ENCODE assay signal across 9 mouse cellular contexts in the genomic region with DNA sequence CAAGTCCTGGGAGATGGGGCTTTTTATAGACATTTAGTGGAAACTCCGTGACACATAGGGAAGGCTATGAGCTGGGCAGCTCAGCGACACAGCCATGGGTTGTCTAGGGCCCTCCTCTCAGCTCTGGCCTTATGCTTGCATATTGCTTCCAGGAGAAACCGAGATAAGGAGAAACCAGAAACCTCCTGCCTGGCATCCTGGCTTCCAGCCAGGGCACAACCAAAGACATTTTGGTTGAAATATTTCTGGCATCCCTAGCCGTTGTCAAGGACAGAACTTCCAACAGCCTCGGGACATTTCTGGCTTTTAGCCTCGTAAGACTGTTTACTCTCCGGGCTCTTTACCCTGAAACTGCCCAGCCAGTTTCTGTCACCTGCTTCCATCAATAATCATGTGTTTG.
DNase-seq lines count a peak whose midpoint lies in the region; ATAC-seq and TF ChIP-seq lines count a peak whose summit lies in the region.
"Had no signal": no experiment of that assay in that cellular context is flagged by ENCODE, and none has a peak within 500 bp of the region (broad histone marks: within the 10 kb centered on the region; RNA-seq: fewer than 3 reads in every experiment).

No protein-coding gene starts in this region.

- H3K4me3 ChIP-seq in midbrain, postnatal 0 days (ENCODE audit: low read depth, low read length): no peak overlapping the region
- H3K4me3 ChIP-seq in midbrain, embryonic 14.5 days (replicated peaks; ENCODE audit: low read depth, low read length): no peak overlapping the region
- no peak overlapping the region for H3K4me3 ChIP-seq in stomach, embryonic 15.5 days (replicated peaks)
- no peak overlapping the region for H3K4me3 ChIP-seq in forebrain, embryonic 10.5 days
- H3K4me3 ChIP-seq: layer of hippocampus, adult 2 months had no signal

- no peak for TF ChIP-seq CTCF in midbrain, postnatal 0 days (IDR thresholded peaks at IDR 0.05)

- no peak for ATAC-seq in midbrain, postnatal 0 days (ENCODE audit: low FRiP score)
- no peak for ATAC-seq in midbrain, embryonic 14.5 days (ENCODE audit: low FRiP score, low TSS enrichment)
- no peak for ATAC-seq in stomach, embryonic 15.5 days (ENCODE audit: insufficient read depth, low FRiP score, low read depth)

- no peak overlapping the region for H3K27ac ChIP-seq in midbrain, postnatal 0 days (ENCODE audit: low read depth, low read length)
- H3K27ac ChIP-seq in midbrain, embryonic 14.5 days (replicated peaks; ENCODE audit: low read depth, low read length): no peak overlapping the region
- 0 out of 2 replicates have a peak overlapping the region, but pooled peaks have one; percentile 1 for H3K27ac ChIP-seq in stomach, embryonic 15.5 days
- H3K27ac ChIP-seq in forebrain, embryonic 10.5 days: no peak overlapping the region
- H3K27ac ChIP-seq: layer of hippocampus, adult 2 months had no signal

- no peak overlapping the region for H3K9ac ChIP-seq in midbrain, postnatal 0 days (replicated peaks; ENCODE audit: low read length, poor library complexity, severe bottlenecking)
- no peak overlapping the region for H3K9ac ChIP-seq in midbrain, embryonic 14.5 days (replicated peaks; ENCODE audit: low read length)
- no peak overlapping the region for H3K9ac ChIP-seq in stomach, embryonic 15.5 days

- H3K4me1 ChIP-seq in midbrain, postnatal 0 days (ENCODE audit: insufficient read depth, low read length): no peaks in the 10 kb centered on the region
- peaks cover 12% of the 10 kb centered on the region for H3K4me1 ChIP-seq in midbrain, embryonic 14.5 days (ENCODE audit: control insufficient read depth, insufficient read depth, low read length)
- H3K4me1 ChIP-seq in stomach, embryonic 15.5 days: peaks cover 15% of the 10 kb centered on the region
- H3K4me1 ChIP-seq in forebrain, embryonic 10.5 days: peaks cover 21% of the 10 kb centered on the region

- no peaks in the 10 kb centered on the region; the same call in 1 of the 2 replicates for H3K27me3 ChIP-seq in midbrain, postnatal 0 days (ENCODE audit: insufficient read depth, low read length)
- H3K27me3 ChIP-seq in midbrain, embryonic 14.5 days (ENCODE audit: control insufficient read depth, insufficient read depth, low read length): no peaks in the 10 kb centered on the region
- no peaks in the 10 kb centered on the region for H3K27me3 ChIP-seq in stomach, embryonic 15.5 days (replicated peaks)
- H3K27me3 ChIP-seq in forebrain, embryonic 10.5 days (ENCODE audit: poor library complexity, severe bottlenecking): no peaks in the 10 kb centered on the region

- peak; percentile 62 for DNase-seq in midbrain, postnatal 0 days (ENCODE audit: low spot score)
- no peak for DNase-seq in midbrain, embryonic 14.5 days
- DNase-seq in fat pad, adult 2 months (ENCODE audit: extremely low read depth, low read depth, low spot score): peak; percentile 36
- DNase-seq in kidney, adult 9 months: peak; percentile 49
- DNase-seq in thymus, postnatal 25 days: no peak
- DNase-seq in forebrain, embryonic 10.5 days (ENCODE audit: extremely low spot score, low spot score): no peak
- DNase-seq in right cerebral cortex, postnatal 36 days (ENCODE audit: low spot score in 2 of 2): no peak

- H3K4me2 ChIP-seq in midbrain, postnatal 0 days (ENCODE audit: low read depth, low read length, poor library complexity, severe bottlenecking): no peak overlapping the region
- H3K4me2 ChIP-seq in midbrain, embryonic 14.5 days (ENCODE audit: low read length): no peak overlapping the region
- no peak overlapping the region for H3K4me2 ChIP-seq in stomach, embryonic 15.5 days

- 80% methylated on average over 7 of the region's 7 CpGs for WGBS in midbrain, postnatal 0 days
- WGBS in midbrain, embryonic 14.5 days: 81% methylated on average over 7 of the region's 7 CpGs
- 46% methylated on average over 7 of the region's 7 CpGs for WGBS in stomach, embryonic 15.5 days
- WGBS in forebrain, embryonic 10.5 days: 85% methylated on average over 7 of the region's 7 CpGs

- H3K9me3 ChIP-seq in midbrain, postnatal 0 days (ENCODE audit: low read length): no peaks in the 10 kb centered on the region
- H3K9me3 ChIP-seq in midbrain, embryonic 14.5 days (ENCODE audit: control insufficient read depth, low read length): no peaks in the 10 kb centered on the region
- H3K9me3 ChIP-seq in stomach, embryonic 15.5 days: no peaks in the 10 kb centered on the region
- peaks cover 4% of the 10 kb centered on the region; the same call in 1 of the 2 replicates for H3K9me3 ChIP-seq in forebrain, embryonic 10.5 days

- H3K36me3 ChIP-seq in midbrain, postnatal 0 days (ENCODE audit: insufficient read depth, low read length): no peaks in the 10 kb centered on the region
- no peaks in the 10 kb centered on the region for H3K36me3 ChIP-seq in midbrain, embryonic 14.5 days (ENCODE audit: control insufficient read depth, insufficient read depth, low read length)
- no peaks in the 10 kb centered on the region for H3K36me3 ChIP-seq in stomach, embryonic 15.5 days
- H3K36me3 ChIP-seq in forebrain, embryonic 10.5 days (replicated peaks): no peaks in the 10 kb centered on the region

Comparison
In these comparisons a context has a peak if more than half of its experiments do, and no peak if none do; other contexts are left out.
1. DNase-seq: peak in midbrain, postnatal 0 days (single experiment), fat pad, adult 2 months (single experiment) and kidney, adult 9 months (single experiment); none in midbrain, embryonic 14.5 days (single experiment), thymus, postnatal 25 days (single experiment), forebrain, embryonic 10.5 days (single experiment) and right cerebral cortex, postnatal 36 days (0 of 2).